ENCODE assay signal across 11 mouse cellular contexts in the genomic region with DNA sequence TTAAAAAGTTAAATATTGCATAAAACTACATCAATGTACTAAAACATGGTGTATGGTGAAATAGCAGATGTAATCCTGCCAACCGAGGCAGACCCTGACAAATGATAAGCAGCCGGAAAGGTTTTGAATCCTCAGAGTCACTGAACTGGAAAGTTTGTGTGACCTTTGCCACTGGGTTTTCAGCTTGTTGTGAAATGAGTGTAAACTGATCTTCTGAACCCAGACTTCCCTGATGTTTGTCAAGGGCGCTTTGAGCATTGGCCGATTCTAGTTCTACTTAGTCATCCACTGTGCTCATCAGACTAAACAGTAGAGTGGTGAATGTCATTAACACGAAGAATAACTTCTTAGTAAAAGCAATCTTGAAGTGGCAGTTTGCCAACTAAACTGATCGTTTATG.
DNase-seq lines count a peak whose midpoint lies in the region; ATAC-seq lines count a peak whose summit lies in the region.
"Had no signal": no experiment of that assay in that cellular context is flagged by ENCODE, and none has a peak within 500 bp of the region (broad histone marks: within the 10 kb centered on the region; RNA-seq: fewer than 3 reads in every experiment).

No protein-coding gene starts in this region.

- 29% methylated on average over 6 of the region's 6 CpGs for WGBS in kidney, embryonic 15.5 days

- no peak overlapping the region for H3K4me2 ChIP-seq in kidney, embryonic 15.5 days

- H3K27me3 ChIP-seq in kidney, embryonic 15.5 days: no peaks in the 10 kb centered on the region

- DNase-seq in kidney, adult 8-10 months: peak; percentile 19
- DNase-seq in kidney, postnatal 4 days: no peak
- DNase-seq in adipocyte (ENCODE audit: low spot score): peak; percentile 56
- peak; percentile 6 for DNase-seq in lung, postnatal 36 days
- no peak for DNase-seq in urinary bladder, postnatal 4 days (ENCODE audit: low spot score in 2 of 2)
- no peak for DNase-seq in thymus, adult 18-20 months
- no peak for DNase-seq in retina, postnatal 1 day
- DNase-seq: gastrocnemius, postnatal 14 days; heart, postnatal 4 days; right cerebral cortex, adult 18-20 months had no signal

- no peak overlapping the region for H3K4me3 ChIP-seq in kidney, embryonic 15.5 days (replicated peaks)

- no peaks in the 10 kb centered on the region for H3K9me3 ChIP-seq in kidney, embryonic 15.5 days (replicated peaks)

- H3K27ac ChIP-seq in kidney, embryonic 15.5 days: no peak overlapping the region

- peak; percentile 60; the same call in 1 of the 2 replicates for ATAC-seq in kidney, embryonic 15.5 days (replicated peaks; ENCODE audit: low FRiP score)

- H3K9ac ChIP-seq in kidney, embryonic 15.5 days: no peak overlapping the region

- no peaks in the 10 kb centered on the region for H3K36me3 ChIP-seq in kidney, embryonic 15.5 days

- no peaks in the 10 kb centered on the region for H3K4me1 ChIP-seq in kidney, embryonic 15.5 days

Comparison
In these comparisons a context has a peak if more than half of its experiments do, and no peak if none do; other contexts are left out.
1. DNase-seq: peak in kidney, adult 8-10 months (2 of 2), adipocyte (single experiment) and lung, postnatal 36 days (single experiment); none in kidney, postnatal 4 days (0 of 2), urinary bladder, postnatal 4 days (0 of 2), thymus, adult 18-20 months (0 of 2) and retina, postnatal 1 day (single experiment).